Mouse (Mus musculus): ENCODE results near the gene Bmpr1a. TPM values are rescaled to one million over a fixed set of nuclear protein-coding genes. Genes with fewer than 3 reads are reported as not detected.

Bmpr1a gene
- polyA plus RNA-seq, 1 experiment from 2014 or later, result 35.8 TPM

GRCm38 (mm10) chr14:34493682-34494081 is 9.5 kb downstream of the Bmpr1a start:
- no peak overlapping the region for H3K9ac ChIP-seq (ENCODE audit: low read depth, low read length)
- ATAC-seq (replicated peaks; ENCODE audit: low FRiP score, low read depth), result no peak
- H3K4me1 ChIP-seq (replicated peaks; ENCODE audit: insufficient read depth, low read length), result peaks cover 2% of the 10 kb centered on the region; the same call in 1 of the 2 replicates
- DNase-seq (ENCODE audit: low spot score), result no peak
- no peaks in the 10 kb centered on the region for H3K9me3 ChIP-seq (replicated peaks; ENCODE audit: low read length)
- no peaks in the 10 kb centered on the region for H3K27me3 ChIP-seq (ENCODE audit: insufficient read depth, low read length)
- no peak overlapping the region for H3K4me2 ChIP-seq (ENCODE audit: low read length)
- TF ChIP-seq CTCF (IDR thresholded peaks at IDR 0.05; ENCODE audit: low read depth), result no peak
- H3K27ac ChIP-seq, result no peak overlapping the region
- H3K4me3 ChIP-seq (replicated peaks; ENCODE audit: low read depth, low read length), result no peak overlapping the region
- no peaks in the 10 kb centered on the region for H3K36me3 ChIP-seq (ENCODE audit: insufficient read depth, low read length)
- WGBS, result 84% methylated on average over 3 of the region's 3 CpGs

GRCm38 (mm10) chr14:34492688-34493087 is 10.5 kb downstream of the Bmpr1a start:
- Histone ChIP-seq H3K36me3 (ENCODE audit: insufficient read depth, low read length) (no peaks in the 10 kb centered on the region), H3K4me2 (ENCODE audit: low read length) (no peak overlapping the region), H3K9ac (ENCODE audit: low read depth, low read length) (no peak overlapping the region), H3K4me3 (replicated peaks; ENCODE audit: low read depth, low read length) (no peak overlapping the region), H3K9me3 (replicated peaks; ENCODE audit: low read length) (no peaks in the 10 kb centered on the region), H3K27me3 (ENCODE audit: insufficient read depth, low read length) (no peaks in the 10 kb centered on the region), H3K4me1 (replicated peaks; ENCODE audit: insufficient read depth, low read length) (peaks cover 8% of the 10 kb centered on the region; the same call in 1 of the 2 replicates), H3K27ac (no peak overlapping the region)
- ATAC-seq (replicated peaks; ENCODE audit: low FRiP score, low read depth) (no peak), DNase-seq (ENCODE audit: low spot score) (no peak)
- TF ChIP-seq CTCF (IDR thresholded peaks at IDR 0.05; ENCODE audit: low read depth), result no peak
- WGBS, result 71% methylated on average over 2 of the region's 2 CpGs

- Histone ChIP-seq H3K9ac (ENCODE audit: low read depth, low read length) (no peak overlapping the region), H3K9me3 (replicated peaks; ENCODE audit: low read length) (no peaks in the 10 kb centered on the region), H3K4me3 (replicated peaks; ENCODE audit: low read depth, low read length) (no peak overlapping the region), H3K4me2 (ENCODE audit: low read length) (no peak overlapping the region), H3K36me3 (ENCODE audit: insufficient read depth, low read length) (no peaks in the 10 kb centered on the region), H3K27me3 (ENCODE audit: insufficient read depth, low read length) (no peaks in the 10 kb centered on the region), H3K27ac (no peak overlapping the region), H3K4me1 (replicated peaks; ENCODE audit: insufficient read depth, low read length) (peaks cover 9% of the 10 kb centered on the region; the same call in 1 of the 2 replicates)
- no peak for TF ChIP-seq CTCF (IDR thresholded peaks at IDR 0.05; ENCODE audit: low read depth)
- 55% methylated on average over 1 of the region's 1 CpGs for WGBS
- DNase-seq (ENCODE audit: low spot score) (no peak), ATAC-seq (replicated peaks; ENCODE audit: low FRiP score, low read depth) (no peak)
Observed at GRCm38 (mm10) chr14:34490965-34491364, 12.2 kb downstream of the Bmpr1a start.

GRCm38 (mm10) chr14:34489928-34490327 is 13.2 kb downstream of the Bmpr1a start:
- no peak overlapping the region for H3K27ac ChIP-seq
- H3K4me3 ChIP-seq (replicated peaks; ENCODE audit: low read depth, low read length), result no peak overlapping the region
- DNase-seq (ENCODE audit: low spot score) (no peak), ATAC-seq (replicated peaks; ENCODE audit: low FRiP score, low read depth) (no peak)
- WGBS, result 58% methylated on average over 2 of the region's 2 CpGs
- H3K9me3 ChIP-seq (replicated peaks; ENCODE audit: low read length), result no peaks in the 10 kb centered on the region
- H3K4me1 ChIP-seq (replicated peaks; ENCODE audit: insufficient read depth, low read length), result peaks cover 9% of the 10 kb centered on the region; the same call in 1 of the 2 replicates
- no peaks in the 10 kb centered on the region for H3K36me3 ChIP-seq (ENCODE audit: insufficient read depth, low read length)
- no peaks in the 10 kb centered on the region for H3K27me3 ChIP-seq (ENCODE audit: insufficient read depth, low read length)
- no peak for TF ChIP-seq CTCF (IDR thresholded peaks at IDR 0.05; ENCODE audit: low read depth)
- no peak overlapping the region for H3K4me2 ChIP-seq (ENCODE audit: low read length)
- H3K9ac ChIP-seq (ENCODE audit: low read depth, low read length), result no peak overlapping the region

- DNase-seq (ENCODE audit: low spot score) (no peak), ATAC-seq (replicated peaks; ENCODE audit: low FRiP score, low read depth) (no peak)
- Histone ChIP-seq H3K9me3 (replicated peaks; ENCODE audit: low read length) (no peaks in the 10 kb centered on the region), H3K4me3 (replicated peaks; ENCODE audit: low read depth, low read length) (no peak overlapping the region), H3K27ac (no peak overlapping the region), H3K9ac (ENCODE audit: low read depth, low read length) (no peak overlapping the region), H3K4me2 (ENCODE audit: low read length) (no peak overlapping the region), H3K27me3 (ENCODE audit: insufficient read depth, low read length) (no peaks in the 10 kb centered on the region), H3K36me3 (ENCODE audit: insufficient read depth, low read length) (no peaks in the 10 kb centered on the region), H3K4me1 (replicated peaks; ENCODE audit: insufficient read depth, low read length) (peaks cover 7% of the 10 kb centered on the region; the same call in 1 of the 2 replicates)
- no peak; the same call in 1 of the 2 replicates for TF ChIP-seq CTCF (IDR thresholded peaks at IDR 0.05; ENCODE audit: low read depth)
- 66% methylated on average over 8 of the region's 8 CpGs for WGBS
Observed at GRCm38 (mm10) chr14:34486169-34486568, 17.0 kb downstream of the Bmpr1a start.

GRCm38 (mm10) chr14:34483469-34484341 is 19.4 kb downstream of the Bmpr1a start:
- H3K9ac ChIP-seq (ENCODE audit: low read depth, low read length), result no peak overlapping the region
- H3K9me3 ChIP-seq (replicated peaks; ENCODE audit: low read length), result no peaks in the 10 kb centered on the region
- 70% methylated on average over 6 of the region's 6 CpGs for WGBS
- H3K4me3 ChIP-seq (replicated peaks; ENCODE audit: low read depth, low read length), result no peak overlapping the region
- no peak overlapping the region for H3K4me2 ChIP-seq (ENCODE audit: low read length)
- no peaks in the 10 kb centered on the region for H3K27me3 ChIP-seq (ENCODE audit: insufficient read depth, low read length)
- no peak for ATAC-seq (replicated peaks; ENCODE audit: low FRiP score, low read depth)
- no peak for TF ChIP-seq CTCF (IDR thresholded peaks at IDR 0.05; ENCODE audit: low read depth)
- H3K27ac ChIP-seq, result no peak overlapping the region
- no peak for DNase-seq (ENCODE audit: low spot score)
- no peaks in the 10 kb centered on the region for H3K36me3 ChIP-seq (ENCODE audit: insufficient read depth, low read length)
- H3K4me1 ChIP-seq (replicated peaks; ENCODE audit: insufficient read depth, low read length), result 0 out of 2 replicates have a peak, but pooled peaks cover 7% of the 10 kb centered on the region
